Mouse (Mus musculus): ENCODE measurements around the gene Naa20. TPM values are rescaled to one million over a fixed set of nuclear protein-coding genes. Genes with fewer than 3 reads are reported as not detected.
A peak's percentile ranks its signal among the peaks of the same experiment; 100 is the strongest.

Gene Naa20
- 79.8 and 102 TPM in 2 replicates for total RNA-seq (2012; rRNA removed)
- 264 and 327 TPM in 2 replicates for total RNA-seq (2014; rRNA removed)
- polyA plus RNA-seq (2012; ENCODE audit: insufficient read length, low read depth): 121 and 136 TPM in 2 replicates

DNA sequence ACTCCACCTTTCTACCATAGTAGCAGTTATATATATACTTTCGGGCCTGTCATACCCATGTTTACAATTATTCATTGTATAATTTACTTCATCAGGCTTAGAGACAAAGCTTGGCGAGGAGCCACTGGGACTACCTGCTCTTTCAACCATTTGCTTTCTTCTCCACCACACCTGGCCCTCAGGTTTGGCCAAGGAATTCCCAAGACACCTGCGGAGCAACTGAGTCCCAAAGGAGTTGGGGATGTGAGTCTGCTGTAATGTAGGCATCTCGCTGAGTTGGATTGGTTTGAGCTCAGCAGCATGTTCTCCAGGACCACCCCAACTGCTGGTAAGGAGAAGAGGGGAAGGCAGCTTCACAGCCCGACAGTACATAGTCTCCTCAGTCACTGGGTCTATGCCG is at the start of gene Naa20:
TSS of gene Naa20 (plus strand) at position 239 of the 400 bp plus-strand sequence.
- no peak for TF ChIP-seq ZNF384 (IDR thresholded peaks at IDR 0.05; ENCODE audit: low read depth, low read length)
- TF ChIP-seq ELF1 (IDR thresholded peaks at IDR 0.05; ENCODE audit: low read depth, low read length): no peak
- no peak for TF ChIP-seq MYC (IDR thresholded peaks at IDR 0.05; ENCODE audit: low read depth, low read length)
- no peak for TF ChIP-seq JUN (IDR thresholded peaks at IDR 0.05; ENCODE audit: insufficient read depth, low read depth, low read length)
- TF ChIP-seq UBTF (IDR thresholded peaks at IDR 0.05; ENCODE audit: low read depth, low read length): no peak
- TF ChIP-seq MAX (IDR thresholded peaks at IDR 0.05; ENCODE audit: low read length): no peak
- no peak for TF ChIP-seq JUND (conservative IDR thresholded peaks at IDR 0.05; ENCODE audit: low read depth, low read length)
- no peak for TF ChIP-seq IRF4 (IDR thresholded peaks at IDR 0.05; ENCODE audit: low read depth, low read length)
- no peak for TF ChIP-seq CHD1 (IDR thresholded peaks at IDR 0.05; ENCODE audit: low read depth, low read length)
- no peak for TF ChIP-seq ZKSCAN1 (IDR thresholded peaks at IDR 0.05; ENCODE audit: borderline replicate concordance, low read depth, low read length)
- no peak for TF ChIP-seq PAX5 (IDR thresholded peaks at IDR 0.05; ENCODE audit: low read length)
- no peak for TF ChIP-seq EP300 (IDR thresholded peaks at IDR 0.05; ENCODE audit: low read length)
- no peak for TF ChIP-seq RAD21 (IDR thresholded peaks at IDR 0.05; ENCODE audit: low read depth, low read length)
- TF ChIP-seq GABPA (IDR thresholded peaks at IDR 0.05; ENCODE audit: insufficient replicate concordance, low read depth, low read length): no peak
- no peak for TF ChIP-seq ETS1 (conservative IDR thresholded peaks at IDR 0.05; ENCODE audit: low read depth, low read length)
- no peak for TF ChIP-seq SMC3 (IDR thresholded peaks at IDR 0.05; ENCODE audit: low read depth, low read length)
- TF ChIP-seq NELFE (IDR thresholded peaks at IDR 0.05; ENCODE audit: low read depth, low read length): no peak
- TF ChIP-seq MXI1 (IDR thresholded peaks at IDR 0.05; ENCODE audit: low read depth, low read length): no peak
- TF ChIP-seq E2F4 (IDR thresholded peaks at IDR 0.05; ENCODE audit: insufficient replicate concordance, low read depth, low read length): no peak
- H3K4me2 ChIP-seq (ENCODE audit: insufficient read depth, low read depth, poor library complexity, severe bottlenecking): peak within 1 kb of the TSS; percentile 79
- peaks cover 7 to 44% of the 10 kb centered on the region in 2 experiments for H3K4me1 ChIP-seq (ENCODE audit: control insufficient read depth in 1 of 2, insufficient read depth in 2 of 2)
- H3K4me3 ChIP-seq (replicated peaks in 1 of 3; ENCODE audit: low read depth in 2 of 3, low read length in 2 of 3, poor library complexity in 1 of 3): peak within 1 kb of the TSS; percentile 85 to 97 (median 94)
- H3K79me2 ChIP-seq (replicated peaks; ENCODE audit: control insufficient read depth, extremely low read depth, insufficient read depth, poor library complexity, severe bottlenecking): peaks cover 38% of the 10 kb centered on the region
- in situ Hi-C loops (cut with MboI; ENCODE audit: low pct_ligation_motif_present, low pct_unique_long_range_greater_than_20kb, low sequenced_read_pairs) (no loop called here), dilution Hi-C loops (cut with MboI; ENCODE audit: extremely low pct_ligation_motif_present, extremely low pct_unique_long_range_greater_than_20kb, low sequenced_read_pairs) (no loop called here)
- no peaks in the 10 kb centered on the region for H3K27me3 ChIP-seq (replicated peaks)
- peaks cover 2 to 6% of the 10 kb centered on the region in 2 experiments for H3K36me3 ChIP-seq (replicated peaks in 1 of 2; ENCODE audit: control insufficient read depth in 1 of 2, insufficient read depth in 1 of 2, low read length in 1 of 2)
- no peak for DNase-seq (ENCODE audit: extremely low read depth)
- no peak within 1 kb of the TSS for H3K27ac ChIP-seq (ENCODE audit: insufficient read depth, low read depth)
- no peaks in the 10 kb centered on the region for H3K9me3 ChIP-seq (replicated peaks; ENCODE audit: low read length)
- H3K9ac ChIP-seq (ENCODE audit: insufficient read depth, low read depth): peak within 1 kb of the TSS; percentile 58; the same call in 1 of the 2 replicates

DNA sequence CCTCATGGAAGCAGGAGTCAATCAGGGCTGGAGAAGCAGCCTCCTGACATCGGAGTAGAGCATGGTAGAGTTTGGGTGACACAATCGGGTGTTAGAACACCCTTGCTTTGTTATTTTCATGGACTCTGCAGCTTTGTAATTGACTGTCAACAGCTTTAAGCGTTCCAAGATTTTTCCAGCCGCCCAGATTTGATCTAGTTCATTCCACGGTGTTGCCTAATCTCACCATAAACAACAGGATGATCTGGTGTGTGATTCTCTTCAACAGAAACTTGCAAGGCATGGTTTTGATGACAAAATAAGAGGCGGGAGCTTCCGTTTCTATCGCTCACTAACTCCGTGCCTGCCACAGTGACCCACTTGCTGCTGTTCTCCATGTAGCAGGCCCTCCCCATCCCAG is 46.1 kb upstream of the Naa20 start:
- Histone ChIP-seq H3K9me3 (replicated peaks; ENCODE audit: low read length) (no peaks in the 10 kb centered on the region), H3K27me3 (replicated peaks) (peaks cover 4% of the 10 kb centered on the region), H3K79me2 (replicated peaks; ENCODE audit: control insufficient read depth, extremely low read depth, insufficient read depth, poor library complexity, severe bottlenecking) (no peaks in the 10 kb centered on the region), H3K9ac (ENCODE audit: insufficient read depth, low read depth) (no peak overlapping the region), H3K4me2 (ENCODE audit: insufficient read depth, low read depth, poor library complexity, severe bottlenecking) (no peak overlapping the region), H3K4me1 (ENCODE audit: control insufficient read depth in 1 of 2, insufficient read depth in 2 of 2) (peaks cover 2 to 7% of the 10 kb centered on the region in 2 experiments; a peak in 3 of 4 replicates), H3K4me3 (replicated peaks in 1 of 3; ENCODE audit: low read depth in 2 of 3, low read length in 2 of 3, poor library complexity in 1 of 3) (no peak overlapping the region), H3K36me3 (replicated peaks in 1 of 2; ENCODE audit: control insufficient read depth in 1 of 2, insufficient read depth in 1 of 2, low read length in 1 of 2) (no peaks in the 10 kb centered on the region), H3K27ac (ENCODE audit: insufficient read depth, low read depth) (no peak overlapping the region)
- in situ Hi-C loops (cut with MboI; ENCODE audit: low pct_ligation_motif_present, low pct_unique_long_range_greater_than_20kb, low sequenced_read_pairs): no loop called here
- DNase-seq (ENCODE audit: extremely low read depth): no peak
- dilution Hi-C loops (cut with MboI; ENCODE audit: extremely low pct_ligation_motif_present, extremely low pct_unique_long_range_greater_than_20kb, low sequenced_read_pairs): no loop called here
- TF ChIP-seq KAT2A (IDR thresholded peaks at IDR 0.05; ENCODE audit: insufficient replicate concordance, low read length) (no peak), PAX5 (IDR thresholded peaks at IDR 0.05; ENCODE audit: low read length) (no peak), ZMIZ1 (IDR thresholded peaks at IDR 0.05; ENCODE audit: low read depth, low read length) (no peak), BHLHE40 (IDR thresholded peaks at IDR 0.05; ENCODE audit: low read depth, low read length) (no peak), E2F4 (IDR thresholded peaks at IDR 0.05; ENCODE audit: insufficient replicate concordance, low read depth, low read length) (no peak), TCF12 (IDR thresholded peaks at IDR 0.05; ENCODE audit: low read depth, low read length) (no peak)

Measured in CH12.LX (cell line).